Mouse (Mus musculus): ENCODE results near the gene Gm28374.
"Not testable (repeated sequence)": the region's sequence is repeated elsewhere in the genome, so short reads cannot be mapped to it uniquely, and the experiment has no call there.

Gm28374 gene

DNA sequence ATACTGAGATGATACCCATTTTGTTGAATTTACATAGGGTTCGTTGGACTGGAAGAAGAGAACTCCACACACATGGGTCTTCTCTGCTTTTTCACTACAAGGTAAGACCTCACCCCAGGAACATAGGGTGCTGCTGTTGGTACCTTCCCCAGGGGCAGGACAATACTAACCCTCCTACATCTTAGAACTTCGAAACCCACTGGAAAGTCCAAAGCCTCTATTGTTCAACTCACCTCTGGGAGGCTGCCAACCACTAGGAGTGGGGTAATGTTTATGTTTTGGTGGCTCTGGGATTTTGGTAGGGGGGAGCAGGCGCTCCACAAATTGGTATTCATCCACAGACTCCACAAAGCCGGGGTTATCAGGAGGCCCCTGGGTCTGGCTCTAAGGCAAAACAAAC, 25.4 kb downstream of the Gm28374 start:
- no peak for DNase-seq (ENCODE audit: low spot score)

DNA sequence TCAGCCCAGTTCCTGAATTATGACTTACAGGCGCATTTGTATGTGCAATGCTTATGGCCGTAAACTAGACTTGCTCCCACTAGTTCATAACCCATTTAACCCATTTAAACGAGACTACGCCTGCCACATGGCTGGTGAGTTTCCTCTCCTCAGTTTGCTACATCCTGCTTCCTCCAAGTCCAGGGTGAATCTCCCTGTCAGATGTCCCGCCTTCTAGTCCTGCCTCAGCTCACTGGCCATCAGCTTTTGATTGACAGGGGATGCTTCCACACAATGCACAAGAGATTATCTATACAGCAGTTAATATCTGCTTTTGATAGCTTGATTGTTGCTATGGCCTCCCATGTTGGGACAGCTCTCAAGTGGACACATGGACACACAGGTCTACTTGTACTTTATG, 27.8 kb downstream of the Gm28374 start:
- no peak for DNase-seq (ENCODE audit: low spot score)

- no peak for DNase-seq (ENCODE audit: low spot score)
These were observed 29.5 kb downstream of the Gm28374 start for GRCm38 (mm10) chr19:6052516-6052915.

- no peak for DNase-seq (ENCODE audit: low spot score)
These were observed 33.2 kb downstream of the Gm28374 start for GRCm38 (mm10) chr19:6048681-6049410.

DNA sequence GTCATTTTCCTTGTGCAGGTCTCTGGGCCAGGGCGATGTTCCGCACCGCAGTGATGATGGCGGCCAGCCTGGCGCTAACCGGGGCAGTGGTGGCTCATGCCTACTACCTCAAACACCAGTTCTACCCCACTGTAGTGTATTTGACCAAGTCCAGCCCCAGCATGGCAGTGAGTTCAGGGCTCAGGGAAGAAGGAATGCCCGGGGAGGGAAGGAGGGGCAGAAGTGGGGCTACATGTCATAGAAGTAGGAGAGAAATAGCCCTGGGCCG, 34.2 kb downstream of the Gm28374 start:
- no peak for DNase-seq (ENCODE audit: low spot score)

DNA sequence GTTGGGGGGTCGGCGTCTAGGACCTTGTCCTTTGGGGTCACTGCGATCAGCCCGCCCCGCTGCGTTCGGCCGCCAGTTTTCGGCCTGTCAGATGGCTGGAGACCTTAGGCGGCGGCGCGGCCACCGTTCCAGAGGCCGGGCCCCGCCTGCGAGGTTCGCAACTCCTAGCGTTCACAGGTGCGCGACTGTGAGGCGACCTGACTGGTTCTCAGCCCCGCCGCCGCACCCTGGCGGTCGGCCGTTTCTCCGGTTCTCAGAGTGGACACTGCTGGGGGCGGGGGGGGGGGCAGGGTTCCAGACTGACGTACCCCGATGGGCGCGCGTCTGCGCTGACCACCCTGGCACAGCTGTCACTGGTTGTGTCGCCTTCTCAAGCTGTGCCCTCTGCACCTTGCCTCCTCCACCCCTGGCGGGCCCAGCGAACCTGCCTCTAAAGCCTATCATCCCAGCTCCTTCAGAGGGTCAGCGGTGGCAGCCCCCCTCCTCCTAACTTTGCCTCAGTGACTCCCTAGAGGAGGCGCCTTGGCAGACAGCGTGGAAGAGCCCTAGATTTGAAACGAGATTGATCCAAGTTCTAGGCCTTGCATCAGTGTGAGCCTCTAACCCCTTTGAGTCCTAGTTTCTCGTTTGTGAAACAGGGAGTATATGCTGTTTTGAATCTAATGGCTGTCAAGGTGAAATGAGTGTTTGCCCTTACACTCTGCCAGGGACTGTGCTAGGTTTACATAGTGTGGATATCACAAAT, 34.7 kb downstream of the Gm28374 start:
- DNase-seq (ENCODE audit: low spot score): no peak

DNA sequence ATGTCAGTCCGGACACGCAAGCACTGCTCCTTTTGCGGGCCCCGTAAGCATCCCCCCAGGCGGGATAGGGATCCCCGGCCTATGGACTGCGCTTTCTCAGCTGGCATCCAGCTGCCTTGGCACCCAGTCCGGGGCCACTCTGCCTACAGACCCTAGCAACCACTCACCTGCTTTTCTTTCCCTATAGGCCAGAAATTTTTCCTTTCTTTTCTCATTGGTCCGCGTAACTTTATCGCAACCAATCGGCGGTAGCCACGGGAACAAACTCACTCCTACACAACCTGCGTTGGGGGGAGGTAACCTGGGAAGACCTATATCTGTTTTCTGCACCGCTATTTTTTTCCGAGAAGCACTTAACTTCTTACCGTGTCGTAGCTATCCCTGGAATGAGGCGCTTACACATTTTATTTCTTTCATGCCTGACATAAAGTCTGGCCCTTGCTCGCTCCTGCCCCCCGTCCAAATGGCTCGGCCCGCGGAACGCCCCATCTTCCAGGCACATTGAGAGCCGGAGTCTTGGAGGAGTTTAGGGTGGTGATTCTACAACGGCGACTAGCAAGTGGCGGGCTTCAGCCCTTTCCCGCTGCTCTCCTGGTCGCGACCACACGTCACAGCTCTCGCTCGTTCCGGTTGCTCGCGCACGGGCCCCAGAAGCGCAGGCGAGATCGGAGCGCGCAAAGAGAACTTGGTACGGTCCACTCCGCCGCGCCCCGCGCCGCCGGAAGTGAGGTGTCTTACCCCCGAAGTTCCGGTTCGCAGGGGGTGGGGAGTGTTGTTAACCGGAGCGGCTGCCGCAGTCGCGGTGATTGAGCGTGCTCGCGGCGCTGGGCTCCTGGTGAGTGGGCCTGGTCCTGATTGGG, 35.5 kb downstream of the Gm28374 start, which contains the start of gene Syvn1:
TSS of gene Syvn1 (plus strand) at position 283 of the 860 bp plus-strand sequence.
- DNase-seq (ENCODE audit: low spot score): peak; percentile 86

- DNase-seq (ENCODE audit: low spot score): no peak
These were observed 36.4 kb downstream of the Gm28374 start for GRCm38 (mm10) chr19:6045366-6046293.

DNA sequence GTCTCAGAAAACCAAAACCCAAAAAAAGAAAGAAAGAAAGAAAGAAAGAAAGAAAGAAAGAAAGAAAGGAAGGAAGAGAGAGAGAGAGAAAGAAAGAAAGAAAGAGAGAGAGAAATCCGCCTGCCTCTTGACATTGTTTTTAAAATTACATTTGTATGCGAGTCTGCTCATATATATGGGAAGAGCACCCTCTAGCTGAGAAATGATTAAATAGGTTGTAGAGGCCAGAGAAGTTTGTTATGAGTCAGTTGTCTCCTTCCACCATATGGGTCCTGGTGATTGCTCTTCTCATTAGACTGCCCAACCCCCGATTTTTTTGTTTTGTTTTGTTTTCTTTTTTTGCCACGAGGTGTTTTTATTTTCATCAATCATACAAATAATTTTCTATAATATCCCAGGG, 38.0 kb downstream of the Gm28374 start:
- DNase-seq (ENCODE audit: low spot score): not testable (repeated sequence)

DNA sequence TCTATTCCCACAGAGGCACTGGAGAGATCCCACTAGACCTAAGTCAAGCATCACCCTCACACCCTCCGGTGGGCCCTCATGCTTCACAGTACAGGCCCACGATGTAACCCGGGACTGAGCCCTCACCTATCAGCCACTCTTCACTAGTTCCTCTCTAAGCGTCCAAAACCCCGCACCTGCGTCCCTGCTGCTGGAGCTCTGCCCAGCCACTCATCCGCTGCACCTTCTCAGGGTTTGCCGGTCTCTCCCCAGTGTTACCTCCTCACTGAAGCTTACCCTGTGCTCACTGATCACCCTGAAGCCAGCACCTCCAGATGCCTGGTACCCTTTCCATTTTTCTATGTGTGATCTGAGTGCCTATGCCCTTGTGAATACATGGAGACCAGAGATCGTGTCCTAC, 39.8 kb downstream of the Gm28374 start:
- no peak for DNase-seq (ENCODE audit: low spot score)

- no peak for DNase-seq (ENCODE audit: low spot score)
These were observed 42.1 kb downstream of the Gm28374 start for GRCm38 (mm10) chr19:6040002-6040401.

DNA sequence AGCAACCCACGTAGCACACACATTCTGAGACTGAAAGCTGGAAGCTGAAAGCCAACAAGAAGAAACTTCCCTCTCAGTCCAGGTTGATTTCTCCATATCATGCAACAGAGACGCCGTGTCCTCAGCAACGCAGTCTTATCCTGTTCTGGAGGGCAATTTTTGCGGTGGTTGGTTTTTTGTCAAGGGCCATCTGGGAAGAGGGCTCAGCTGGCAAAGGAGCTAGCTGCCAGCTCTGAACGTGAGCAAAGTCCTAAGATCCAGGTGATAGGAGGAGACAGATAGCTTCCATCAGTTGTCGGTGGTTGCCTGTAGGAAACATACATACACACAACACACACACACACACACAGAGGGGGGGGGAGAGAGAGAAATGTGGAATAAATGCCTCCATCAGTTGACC, 43.7 kb downstream of the Gm28374 start:
- no peak for DNase-seq (ENCODE audit: low spot score)

GRCm38 (mm10) chr19:6037695-6038094, 44.4 kb downstream of the Gm28374 start:
- DNase-seq (ENCODE audit: low spot score): no peak

DNA sequence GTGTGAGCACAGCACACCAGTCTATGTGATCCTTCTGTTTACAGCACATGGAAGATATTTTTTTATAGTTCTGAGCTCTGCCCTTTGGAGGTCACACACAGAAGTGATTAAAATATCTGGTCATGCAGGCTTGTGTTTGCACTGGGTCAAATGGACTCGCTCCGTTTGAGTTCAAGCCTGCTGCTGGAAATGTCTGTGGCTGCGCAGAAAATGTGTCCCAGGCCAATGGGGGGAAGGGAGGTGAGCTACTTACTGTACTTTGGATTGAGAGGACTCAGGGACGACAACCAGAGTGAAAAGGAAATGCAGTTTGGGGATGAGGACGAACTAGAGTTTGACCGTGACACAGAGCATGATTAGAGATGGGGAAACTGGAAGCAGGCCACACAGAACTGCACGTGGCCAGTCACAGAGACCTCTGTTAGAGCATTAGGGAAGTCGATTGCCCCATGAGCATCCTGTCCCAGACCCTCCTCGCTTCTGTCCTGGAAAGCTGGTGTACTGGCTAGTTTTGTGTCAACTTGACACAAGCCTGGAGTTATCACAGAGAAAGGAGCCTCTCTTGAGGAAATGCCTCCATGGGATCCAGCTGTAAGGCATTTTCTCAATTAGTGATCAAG, 46.0 kb downstream of the Gm28374 start:
- no peak for DNase-seq (ENCODE audit: low spot score)

DNA sequence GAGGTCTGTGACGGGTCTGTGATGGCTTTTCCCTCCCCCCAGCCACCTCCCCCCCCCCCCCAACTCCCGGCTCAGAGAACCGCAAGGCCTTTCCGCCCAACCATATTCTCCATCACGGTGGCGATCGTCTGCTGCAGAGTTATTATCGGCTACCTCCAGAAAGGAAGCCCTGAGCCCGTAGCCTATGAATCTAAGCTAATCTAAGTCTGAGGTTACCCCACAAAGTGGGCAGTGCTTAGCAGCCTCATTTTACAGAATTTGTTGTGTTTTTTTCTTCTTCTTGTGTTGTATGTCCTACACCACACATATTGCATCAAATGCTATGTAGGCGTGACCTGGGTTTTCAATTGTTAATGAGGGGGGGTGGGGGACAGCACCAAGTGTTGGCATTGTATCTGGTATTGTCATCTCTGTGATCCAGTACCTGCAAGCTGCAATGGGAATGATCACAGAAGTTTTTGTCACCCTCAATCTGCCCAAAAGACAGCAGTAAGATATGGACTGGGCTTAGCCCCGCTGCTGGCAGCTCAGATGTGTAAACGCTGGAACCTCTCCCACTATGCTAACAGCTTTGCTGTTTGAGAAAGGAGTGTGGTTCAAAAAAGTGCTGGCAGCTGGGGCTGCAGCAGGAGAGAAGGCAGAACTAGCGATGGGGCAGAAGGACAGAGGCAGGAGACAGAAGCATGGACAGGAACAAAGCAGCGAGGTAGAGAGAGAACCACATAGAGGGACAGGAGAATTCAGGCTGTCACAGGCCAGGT, 51.4 kb downstream of the Gm28374 start:
- DNase-seq (ENCODE audit: low spot score): no peak

GRCm38 (mm10) chr19:6029426-6029825, 52.6 kb downstream of the Gm28374 start:
- DNase-seq (ENCODE audit: low spot score): no peak

DNA sequence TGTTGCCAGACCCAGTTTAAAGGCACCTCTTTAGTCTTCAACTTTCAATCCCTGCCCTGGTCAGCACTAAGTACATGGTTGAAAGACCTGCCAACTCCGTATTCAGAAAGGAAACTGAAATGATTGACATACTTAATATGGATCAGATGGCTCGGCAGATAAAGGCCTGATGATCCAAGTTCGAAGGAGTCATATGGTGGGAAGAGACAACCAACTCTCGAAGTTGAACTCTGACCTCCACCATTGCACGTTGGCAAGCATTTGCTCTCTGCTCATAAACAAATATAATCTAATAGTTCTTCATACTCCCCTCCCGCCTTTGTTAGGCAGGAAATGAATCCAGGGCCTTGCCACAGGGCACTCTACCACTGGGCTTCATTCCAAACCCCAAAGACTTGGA, 53.1 kb downstream of the Gm28374 start:
- DNase-seq (ENCODE audit: low spot score): no peak
